Mouse (Mus musculus) hindbrain, embryonic 10.5 days (tissue): ENCODE data around the gene Lage3. TPM values are rescaled to one million over a fixed set of nuclear protein-coding genes. Genes with fewer than 3 reads are reported as not detected.
"Not testable (repeated sequence)": the region's sequence is repeated elsewhere in the genome, so short reads cannot be mapped to it uniquely, and the experiment has no call there.

ENCODE experiments used
- DNase-seq: peaks from one replicate; pipeline ENCODE4 v3.0.0-alpha.2; 2017; ENCODE audit warnings: low spot score
- H3K27ac ChIP-seq: fragments of 300-500 bp; sonication (generic); 2 replicates; pipeline ENCODE4 v1.5.1; 2016; ENCODE audit warnings: mild to moderate bottlenecking, moderate library complexity
- H3K27me3 ChIP-seq: fragments of 300-500 bp; sonication (generic); 2 replicates; pipeline ENCODE4 v1.6.1; 2016; ENCODE audit warnings: mild to moderate bottlenecking; ENCODE audit not compliant: poor library complexity, insufficient read depth, severe bottlenecking
- H3K36me3 ChIP-seq: fragments of 300-500 bp; sonication (generic); 2 replicates; pipeline ENCODE4 v1.6.1; 2016; ENCODE audit warnings: mild to moderate bottlenecking, moderate library complexity
- H3K4me1 ChIP-seq: fragments of 300-500 bp; sonication (generic); replicated peaks from 2 replicates; pipeline ENCODE4 v1.6.1; 2016; ENCODE audit warnings: mild to moderate bottlenecking
- H3K4me3 ChIP-seq: fragments of 300-500 bp; sonication (generic); 2 replicates; pipeline ENCODE4 v1.5.1; 2016; ENCODE audit warnings: mild to moderate bottlenecking, moderate library complexity
- H3K9me3 ChIP-seq: fragments of 300-500 bp; sonication (generic); 2 replicates; pipeline ENCODE4 v1.6.1; 2016; ENCODE audit warnings: mild to moderate bottlenecking, moderate library complexity
- WGBS: fragments of 180-500 bp; shearing (Covaris S2); methylation state at CpG from one replicate; pipeline ENCODE4 v1.1.7; 2016; 5-methylcytosine and 5-hydroxymethylcytosine counted together
- polyA plus RNA-seq: library from polyadenylated mRNA; unstranded; fragments of >200 nt; fragmentation: Nextera tagmentation; extraction: Ambion mirVana; gene quantifications from 2 replicates; pipeline ENCODE4 v1.2.1, GENCODE M21; 2016

Gene Lage3
- polyA plus RNA-seq: 113 and 120 TPM in 2 replicates

DNA sequence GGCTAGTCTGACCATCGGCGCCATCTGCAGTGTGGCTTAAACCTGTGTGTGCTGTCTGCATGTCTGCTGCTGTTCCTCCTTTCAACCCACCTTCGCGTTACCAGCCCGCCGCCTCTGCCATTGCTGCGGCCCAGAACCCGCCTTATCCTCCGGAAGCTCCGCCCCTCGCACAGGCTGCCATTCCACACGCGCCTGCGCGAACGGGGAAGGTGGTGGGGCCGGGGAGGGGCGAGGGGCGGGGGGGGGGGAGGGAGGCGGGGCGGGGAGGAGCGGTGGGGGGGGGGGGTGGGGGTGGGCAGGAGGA, at the start of gene Lage3:
Gene Lage3, minus strand, starts transcription at position 152 of the 304 bp plus-strand sequence.
- Histone ChIP-seq H3K4me3 (peak within 1 kb of the TSS; percentile 56), H3K27me3 (no peaks in the 10 kb centered on the region), H3K27ac (peak within 1 kb of the TSS; percentile 84), H3K36me3 (no peaks in the 10 kb centered on the region), H3K4me1 (peaks cover 5% of the 10 kb centered on the region), H3K9me3 (no peaks in the 10 kb centered on the region)
- WGBS: 23% methylated on average over 18 of the region's 22 CpGs
- peak; percentile 68 for DNase-seq

DNA sequence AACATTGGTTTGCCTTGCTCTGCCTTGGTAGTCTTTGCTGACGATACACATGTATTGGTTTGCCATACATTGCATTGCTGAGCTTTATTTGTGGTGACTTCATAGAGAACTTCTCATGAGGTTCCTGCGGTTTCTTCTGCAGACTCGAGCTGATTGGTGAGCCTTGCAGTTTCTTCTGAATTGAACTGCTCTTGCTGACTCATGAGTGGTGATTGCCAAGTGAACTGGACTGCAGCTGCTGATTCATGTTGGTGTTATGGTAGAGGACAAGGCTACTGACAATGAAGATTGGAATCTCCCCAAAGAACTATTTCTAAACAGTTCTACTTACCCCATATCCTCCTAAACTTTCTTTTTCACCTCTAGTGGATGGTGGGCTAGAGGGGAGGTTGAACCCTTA, 46.7 kb upstream of the Lage3 start:
- Histone ChIP-seq H3K4me3 (no peak overlapping the region), H3K4me1 (no peaks in the 10 kb centered on the region), H3K27ac (no peak overlapping the region), H3K27me3 (no peaks in the 10 kb centered on the region), H3K36me3 (no peaks in the 10 kb centered on the region), H3K9me3 (no peaks in the 10 kb centered on the region)
- 84% methylated on average over 3 of the region's 3 CpGs for WGBS
- no peak for DNase-seq

DNA sequence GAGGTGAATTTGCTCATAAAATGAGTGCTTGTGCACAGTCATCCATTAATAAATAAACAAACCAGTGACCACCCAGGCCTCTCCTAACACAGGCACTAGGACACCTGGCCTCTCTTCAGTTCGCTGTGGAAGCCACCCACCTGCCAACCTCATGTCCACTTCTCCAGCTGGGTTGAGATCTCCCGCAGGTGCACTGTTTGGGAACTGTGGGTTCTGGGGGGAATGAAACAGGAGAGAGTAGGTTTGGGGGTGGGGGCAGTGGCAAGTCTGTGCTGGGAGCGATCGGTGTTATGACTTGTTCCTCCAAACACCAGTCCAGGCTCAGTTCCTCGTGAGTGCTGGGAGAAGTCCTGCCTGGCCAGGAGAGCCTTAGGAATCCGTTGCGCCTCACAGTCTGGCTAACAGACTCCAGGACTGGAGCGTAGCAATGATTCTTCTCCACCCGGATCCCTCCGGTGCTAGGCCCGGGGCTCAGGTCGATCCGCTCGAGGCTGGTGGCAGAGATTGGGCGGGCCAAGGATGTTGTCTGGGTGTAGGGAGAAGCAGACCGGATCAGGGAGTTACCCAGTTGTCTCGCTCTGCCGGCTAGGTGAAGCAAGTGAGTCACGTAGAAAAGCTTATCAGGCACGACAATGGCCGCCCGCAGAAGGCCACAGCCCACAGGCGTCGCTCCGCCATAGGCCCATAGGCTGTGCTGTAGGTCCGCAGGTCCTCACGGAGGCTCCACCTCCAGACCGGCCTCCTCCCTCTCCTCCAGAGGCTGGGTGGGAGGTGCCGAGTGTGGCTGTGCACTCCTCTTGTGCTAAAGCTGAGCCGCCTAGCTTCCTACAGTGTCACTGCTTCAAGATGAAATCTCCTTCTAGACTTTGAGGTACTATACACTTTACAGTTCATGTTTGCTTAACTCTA, 39.4 kb upstream of the Lage3 start, which contains the start of the genes Fam3a and Ikbkg:
Gene Fam3a, minus strand, starts transcription at position 738 of the 909 bp plus-strand sequence.
Gene Ikbkg, plus strand, starts transcription at position 756 of the 909 bp plus-strand sequence.
- H3K27me3 ChIP-seq: no peaks in the 10 kb centered on the region
- peaks cover 5% of the 10 kb centered on the region; the same call in 1 of the 2 replicates for H3K36me3 ChIP-seq
- DNase-seq: peak; percentile 78
- H3K9me3 ChIP-seq: no peaks in the 10 kb centered on the region
- 20% methylated on average over 30 of the region's 30 CpGs for WGBS
- peak within 1 kb of the TSS; percentile 92 for H3K27ac ChIP-seq
- H3K4me1 ChIP-seq: peaks cover 4% of the 10 kb centered on the region; the same call in 1 of the 2 replicates
- H3K4me3 ChIP-seq: peak within 1 kb of the TSS; percentile 61

- no peaks in the 10 kb centered on the region for H3K27me3 ChIP-seq
- DNase-seq: no peak
Observed at GRCm38 (mm10) chrX:74388153-74388552, 34.7 kb upstream of the Lage3 start.

DNA sequence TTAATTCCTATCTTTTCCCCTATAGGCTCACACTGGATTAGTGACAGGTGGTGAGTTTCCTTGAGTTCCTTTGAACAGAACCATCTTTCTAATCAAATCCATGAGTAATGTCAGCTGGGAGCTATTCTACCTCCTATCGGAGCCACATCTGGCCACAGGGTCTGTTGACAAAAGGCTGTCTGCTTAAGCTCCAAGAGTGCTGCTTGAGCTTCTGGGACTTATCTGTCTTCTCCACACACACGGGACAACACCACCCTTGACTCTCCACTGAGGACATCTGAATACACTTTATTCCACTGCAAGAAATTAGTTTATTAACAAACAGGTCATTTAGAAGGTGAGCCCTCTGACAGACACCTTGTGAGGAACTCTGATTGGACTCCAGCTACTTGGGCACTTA, 31.0 kb upstream of the Lage3 start:
- 83% methylated on average over 2 of the region's 2 CpGs for whole genome bisulfite sequencing
- Histone ChIP-seq H3K27ac (no peak overlapping the region), H3K9me3 (no peaks in the 10 kb centered on the region), H3K36me3 (peaks cover 30% of the 10 kb centered on the region), H3K4me3 (no peak overlapping the region), H3K27me3 (no peaks in the 10 kb centered on the region), H3K4me1 (no peaks in the 10 kb centered on the region)
- DNase-seq: no peak

More at GRCm38 (mm10) chrX:74388153-74388552, 34.7 kb upstream of the Lage3 start:
- Histone ChIP-seq H3K4me1 (no peaks in the 10 kb centered on the region; the same call in 1 of the 2 replicates), H3K27ac (no peak overlapping the region), H3K36me3 (peaks cover 35% of the 10 kb centered on the region), H3K4me3 (no peak overlapping the region), H3K9me3 (no peaks in the 10 kb centered on the region)

- 19% methylated on average over 32 of the region's 32 CpGs for WGBS
- Histone ChIP-seq H3K4me3 (peak within 1 kb of the TSS; percentile 53), H3K27me3 (no peaks in the 10 kb centered on the region), H3K36me3 (peaks cover 13% of the 10 kb centered on the region), H3K27ac (peak within 1 kb of the TSS; percentile 77), H3K4me1 (0 out of 2 replicates have a peak, but pooled peaks cover 8% of the 10 kb centered on the region), H3K9me3 (no peaks in the 10 kb centered on the region)
- DNase-seq: peak; percentile 85
Observed at GRCm38 (mm10) chrX:74372888-74373549, 19.6 kb upstream of the Lage3 start, which contains the start of the genes Ubl4a and Slc10a3. Gene Ubl4a (minus strand): TSS chrX:74373218. Gene Slc10a3 (minus strand): TSS chrX:74373349.

DNA sequence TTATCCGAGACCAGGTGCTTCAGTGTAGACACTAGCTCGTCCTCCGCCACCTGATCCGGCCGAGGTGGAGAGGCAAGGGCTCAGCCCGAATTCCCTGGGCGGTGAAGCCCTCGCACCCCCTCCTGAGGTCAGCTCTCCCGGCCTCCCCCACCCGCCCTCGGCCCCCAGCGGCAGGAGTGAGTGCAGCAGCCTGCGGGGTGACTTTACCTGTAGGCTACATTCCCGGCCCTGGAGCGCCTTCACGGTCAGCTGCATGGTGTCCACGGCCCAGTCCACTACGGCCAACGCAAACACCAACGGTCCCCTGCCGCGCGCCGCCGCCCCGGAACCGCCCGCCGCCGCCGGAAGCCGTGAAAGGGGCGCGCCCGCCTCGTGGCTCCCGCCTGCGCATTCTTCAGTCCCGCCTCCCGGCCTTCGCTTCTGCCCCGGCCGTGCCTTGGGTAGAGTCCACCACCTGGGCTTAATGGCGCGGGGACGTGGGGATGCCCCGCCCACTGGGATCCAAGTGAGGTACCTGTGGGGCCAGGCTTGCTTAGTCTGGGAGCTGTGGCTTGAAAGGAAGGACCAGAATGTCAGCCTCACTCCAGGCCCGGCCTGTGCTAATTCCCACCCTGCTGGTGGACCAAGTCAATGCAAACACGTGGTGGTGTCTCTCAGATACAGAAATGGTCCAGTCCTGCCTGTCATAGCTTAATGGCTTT, 14.9 kb upstream of the Lage3 start:
- peaks cover 25% of the 10 kb centered on the region for H3K36me3 ChIP-seq
- H3K9me3 ChIP-seq: no peaks in the 10 kb centered on the region
- H3K4me1 ChIP-seq: peaks cover 13% of the 10 kb centered on the region
- 20% methylated on average over 49 of the region's 49 CpGs for WGBS
- peak; percentile 67 for DNase-seq
- no peaks in the 10 kb centered on the region for H3K27me3 ChIP-seq
- H3K4me3 ChIP-seq: peak overlapping the region; percentile 69
- H3K27ac ChIP-seq: peak overlapping the region; percentile 90

DNA sequence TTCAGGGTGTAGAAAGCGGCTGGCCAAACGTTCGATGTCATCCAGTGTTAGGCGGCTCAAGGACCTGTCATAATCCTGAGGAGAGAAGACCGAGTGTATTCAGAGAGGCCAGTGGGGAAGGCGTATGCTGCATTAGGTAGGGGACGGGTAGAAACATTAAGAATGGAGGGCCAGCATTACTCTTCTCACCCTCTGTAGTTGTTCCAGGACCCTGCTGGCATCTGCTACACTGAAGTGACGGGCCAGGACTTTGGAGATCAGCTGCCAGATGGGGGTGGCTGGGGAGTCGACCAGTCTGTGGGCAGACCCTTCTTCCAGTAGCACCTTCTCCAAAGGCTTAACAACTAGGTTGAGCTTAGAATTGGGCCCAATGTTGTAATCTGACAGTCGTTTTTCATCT, 14.1 kb upstream of the Lage3 start:
- no peaks in the 10 kb centered on the region for H3K9me3 ChIP-seq

DNA sequence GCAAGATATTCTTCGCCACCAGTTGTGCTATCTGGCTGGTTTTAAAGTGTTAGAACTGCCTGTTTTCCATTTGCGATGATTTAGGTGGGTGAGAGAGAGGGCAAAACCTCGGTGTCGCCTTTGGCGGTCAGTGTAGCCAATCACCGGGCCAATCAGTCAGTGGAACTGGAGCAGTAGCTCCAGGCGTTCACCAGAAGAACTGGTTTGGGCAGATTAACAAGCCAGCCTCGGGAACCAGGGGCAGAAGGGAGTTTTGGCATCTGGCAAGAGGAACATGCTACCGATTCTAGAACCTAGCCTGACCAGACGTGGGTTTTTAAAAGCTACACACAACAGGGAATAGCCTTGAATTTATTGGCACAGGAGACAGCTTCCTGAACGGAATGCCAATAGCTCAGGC, 5.8 kb upstream of the Lage3 start:
- H3K27me3 ChIP-seq: no peaks in the 10 kb centered on the region
- H3K9me3 ChIP-seq: no peaks in the 10 kb centered on the region
- WGBS: 51% methylated on average over 11 of the region's 11 CpGs
- no peak overlapping the region for H3K27ac ChIP-seq
- no peaks in the 10 kb centered on the region for H3K4me1 ChIP-seq
- no peak overlapping the region for H3K4me3 ChIP-seq
- DNase-seq: no peak
- H3K36me3 ChIP-seq: no peaks in the 10 kb centered on the region

More for the DNA sequence above, 14.1 kb upstream of the Lage3 start:
- peaks cover 25% of the 10 kb centered on the region for H3K36me3 ChIP-seq
- peak overlapping the region; percentile 90 for H3K27ac ChIP-seq
- 75% methylated on average over 10 of the region's 10 CpGs for WGBS
- H3K4me3 ChIP-seq: peak overlapping the region; percentile 69
- H3K4me1 ChIP-seq: peaks cover 10% of the 10 kb centered on the region
- H3K27me3 ChIP-seq: no peaks in the 10 kb centered on the region
- no peak for DNase-seq

DNA sequence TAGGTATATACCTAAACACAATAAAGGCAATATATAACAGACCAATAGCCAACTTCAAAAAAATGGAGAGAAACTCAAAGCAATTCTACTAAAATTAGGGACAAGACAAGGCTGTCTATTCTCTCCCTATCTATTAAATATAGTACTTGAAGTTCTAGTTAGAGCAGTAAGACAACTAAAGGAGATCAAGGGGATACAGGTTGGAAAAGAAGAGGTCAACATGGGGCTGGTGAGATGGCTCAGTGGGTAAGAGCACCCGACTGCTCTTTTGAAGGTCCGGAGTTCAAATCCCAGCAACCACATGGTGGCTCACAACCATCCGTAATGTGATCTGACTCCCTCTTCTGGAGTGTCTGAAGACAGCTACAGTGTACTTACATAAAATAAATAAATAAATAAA, 3.7 kb upstream of the Lage3 start:
- H3K27me3 ChIP-seq, H3K36me3 ChIP-seq, H3K9me3 ChIP-seq, H3K4me1 ChIP-seq, DNase-seq, H3K27ac ChIP-seq, H3K4me3 ChIP-seq: not testable (repeated sequence)
- 86% methylated on average over 3 of the region's 3 CpGs for WGBS

- no peaks in the 10 kb centered on the region for H3K27me3 ChIP-seq
- no peaks in the 10 kb centered on the region for H3K36me3 ChIP-seq
- DNase-seq: no peak
- peak overlapping the region; percentile 56 for H3K4me3 ChIP-seq
- peak overlapping the region; percentile 84 for H3K27ac ChIP-seq
- H3K4me1 ChIP-seq: peaks cover 5% of the 10 kb centered on the region
- 31% methylated on average over 13 of the region's 13 CpGs for WGBS
- no peaks in the 10 kb centered on the region for H3K9me3 ChIP-seq
Observed at GRCm38 (mm10) chrX:74352645-74353466, 562 bp downstream of the Lage3 start.
